Mouse (Mus musculus) kidney, postnatal 36 days (tissue): ENCODE results near the gene Lrrc8d.

Source experiments
- DNase-seq, 2 experiments: peaks; one replicate each; pipeline ENCODE4 v3.0.0; 2021 to 2022; ENCODE audit warnings: mixed read lengths in 2 of 2

Lrrc8d gene

DNA sequence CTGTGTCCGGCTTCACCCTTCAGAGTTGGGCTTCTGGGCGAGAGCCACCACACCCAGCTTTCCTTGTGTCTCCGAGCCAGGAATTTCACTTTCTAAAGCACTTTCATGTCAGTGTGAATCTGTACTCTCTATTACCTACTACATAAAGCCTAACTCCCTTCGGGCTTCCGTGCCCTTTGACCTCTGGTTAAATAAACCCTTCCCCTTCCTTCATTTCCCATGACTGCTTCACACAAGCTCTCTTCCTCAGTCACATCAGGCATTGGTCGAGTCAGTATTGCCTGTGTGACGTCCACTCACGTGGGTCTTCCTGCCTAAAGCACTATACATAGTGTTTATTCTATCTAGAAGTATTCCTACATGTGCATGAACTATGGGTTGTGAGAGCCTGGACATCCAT is 77.9 kb downstream of the Lrrc8d start:
- DNase-seq = no peak

DNA sequence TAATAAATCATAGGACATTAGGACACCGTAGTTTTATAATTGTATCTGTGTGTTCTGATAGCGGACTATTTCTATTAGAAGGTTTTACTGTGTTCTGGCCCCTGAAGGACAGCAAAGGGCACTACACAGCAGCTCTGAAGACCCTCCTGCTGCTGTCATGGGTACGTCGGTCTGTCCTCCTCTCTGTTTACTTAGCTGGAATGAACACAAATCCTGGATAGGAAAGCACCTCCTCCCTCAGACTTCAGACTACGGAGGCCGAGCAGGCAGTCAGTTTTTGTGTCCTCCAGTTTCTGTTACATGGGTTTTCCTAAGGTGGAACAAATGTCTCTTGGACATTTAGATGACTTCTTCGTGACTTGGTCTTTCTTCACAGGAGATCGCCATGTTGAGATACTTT is 78.4 kb downstream of the Lrrc8d start:
- no peak for DNase-seq

DNA sequence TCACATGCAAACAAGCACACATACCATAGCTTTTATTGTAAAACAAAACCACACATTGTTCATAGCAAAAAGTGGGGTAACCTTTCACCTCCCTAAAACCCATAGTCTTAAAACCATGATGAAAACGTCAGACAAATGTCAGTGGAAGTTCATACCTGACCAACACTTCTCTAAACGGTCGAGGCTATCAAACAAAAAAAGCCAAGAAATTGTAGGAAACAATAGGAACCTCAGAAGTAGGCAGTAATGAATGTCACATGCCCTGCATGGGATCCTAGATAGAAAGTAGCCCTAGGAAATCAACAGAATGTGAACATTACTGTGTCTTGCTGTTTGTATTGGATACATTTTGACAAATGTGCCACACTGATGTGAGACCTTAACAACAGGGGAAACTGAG is 79.0 kb downstream of the Lrrc8d start:
- DNase-seq = no peak

DNA sequence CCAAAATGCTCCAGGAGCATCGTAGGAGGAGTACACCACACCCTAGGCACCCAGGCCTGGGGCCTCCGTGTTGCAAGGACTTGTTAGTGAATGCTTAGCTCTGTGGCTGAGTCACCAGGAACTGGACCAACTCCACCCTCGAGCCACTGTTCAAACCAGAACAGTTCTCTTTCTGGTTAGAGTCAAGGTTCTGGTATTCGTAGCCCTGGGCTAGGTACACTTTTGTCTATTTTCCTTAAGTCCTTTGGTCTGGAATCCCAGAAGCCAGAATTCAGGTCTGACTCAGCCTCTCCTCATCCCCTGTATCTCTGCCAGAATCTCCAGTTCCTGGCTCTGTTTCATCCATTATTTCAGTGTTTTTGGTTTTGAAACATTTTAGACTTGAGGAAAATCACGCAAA is 79.6 kb downstream of the Lrrc8d start:
- no peak for DNase-seq

DNA sequence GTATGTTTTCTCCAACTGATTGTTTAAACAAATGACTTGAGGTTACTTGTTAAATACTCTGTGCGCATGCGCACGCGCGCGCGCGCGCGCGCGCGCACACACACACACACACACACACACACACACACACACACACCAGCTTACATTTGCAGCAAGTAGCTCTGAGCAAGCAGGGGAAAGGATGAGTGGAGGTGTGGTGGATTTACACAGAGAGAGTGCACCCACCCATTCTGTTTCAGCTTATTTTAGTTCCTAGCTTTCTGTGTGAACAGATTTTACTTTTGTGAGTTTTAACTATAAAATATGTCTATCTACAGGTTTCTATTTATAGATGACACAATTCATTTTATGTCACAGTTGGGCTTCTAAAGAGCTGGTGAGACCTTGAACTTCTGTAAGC is 84.1 kb downstream of the Lrrc8d start:
- DNase-seq = no peak

DNA sequence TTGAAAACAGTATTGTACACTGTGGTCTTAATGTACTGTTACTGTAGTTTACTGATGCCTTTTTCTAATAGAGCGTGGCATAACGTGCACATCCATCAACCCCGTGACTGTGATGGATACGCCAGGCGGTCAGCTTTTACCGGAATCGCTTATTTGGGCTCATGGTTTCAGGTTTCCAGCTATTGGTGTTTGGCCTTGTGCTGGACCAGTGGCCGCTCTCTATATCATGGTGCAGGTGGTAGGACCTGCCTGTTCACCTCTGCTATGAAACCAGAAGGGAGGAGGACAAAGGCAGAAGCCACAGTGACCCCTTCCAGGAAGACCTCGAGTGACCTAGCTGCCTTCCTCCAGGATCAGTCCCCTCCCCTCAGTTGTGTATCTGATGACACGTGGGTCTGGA is 85.0 kb downstream of the Lrrc8d start:
- no peak for DNase-seq

DNA sequence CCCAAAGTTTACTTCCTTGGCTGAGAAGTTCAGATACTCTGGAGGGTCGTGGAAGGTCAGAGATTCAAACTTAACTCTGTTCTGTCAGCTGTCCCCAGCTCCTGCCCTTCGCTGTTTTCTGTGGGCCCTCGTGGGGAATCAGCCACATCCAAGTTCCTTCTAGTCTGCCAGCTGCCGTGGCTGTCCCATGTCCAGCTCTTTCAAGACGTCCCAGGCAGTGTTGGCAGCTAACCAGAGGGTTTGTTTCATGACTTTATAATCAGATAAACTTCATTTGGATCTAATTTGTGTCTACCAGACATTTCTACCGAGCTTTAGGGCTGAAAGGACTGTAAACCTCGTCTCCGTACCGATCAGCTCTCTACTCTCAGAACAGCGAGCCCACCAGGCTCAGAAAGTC is 87.8 kb downstream of the Lrrc8d start:
- peak in 1 of 2 experiments; percentile 56 for DNase-seq

DNA sequence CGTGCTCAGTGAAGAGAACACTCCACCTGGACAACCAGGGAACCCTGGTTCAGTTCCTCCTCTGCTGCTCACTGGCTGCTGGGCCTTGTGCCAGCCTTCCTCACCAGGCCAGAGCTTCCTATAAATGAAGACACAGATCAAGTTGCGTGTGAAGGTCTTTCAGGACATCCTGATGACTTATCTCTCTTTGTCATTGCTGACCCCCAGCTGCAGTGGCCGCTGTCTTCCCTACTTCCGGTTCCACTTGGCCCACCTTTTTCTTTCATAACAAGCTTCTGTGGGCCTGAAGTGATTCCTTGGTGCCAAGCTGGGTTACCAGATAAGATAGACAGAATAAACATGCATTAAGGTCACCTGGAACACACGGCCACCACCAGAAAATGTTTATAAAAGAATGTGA is 90.0 kb downstream of the Lrrc8d start:
- peak; percentile 47 to 69 for DNase-seq

DNA sequence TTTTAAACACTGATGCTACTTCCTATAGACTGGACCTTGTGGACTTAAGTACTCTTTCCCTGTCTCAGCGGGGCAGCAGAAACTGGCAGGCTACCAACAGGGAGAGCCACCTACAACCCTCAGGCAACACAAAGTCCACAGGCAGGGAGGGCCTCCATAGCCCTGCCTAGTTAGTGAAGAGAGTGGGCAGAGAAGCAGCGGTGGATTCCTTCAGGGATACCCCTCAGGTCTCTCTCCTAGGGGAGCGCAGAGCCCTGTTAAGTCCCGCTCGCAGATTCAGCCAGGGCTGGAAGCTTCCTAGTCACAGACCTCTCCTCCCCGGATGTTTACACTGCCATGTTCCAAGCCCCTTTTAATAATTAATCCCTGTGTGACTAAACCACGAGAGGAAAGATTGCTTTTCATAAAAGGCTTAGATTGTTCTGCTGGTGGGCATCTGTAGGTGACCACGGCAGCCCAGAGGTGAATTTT is 92.6 kb downstream of the Lrrc8d start:
- peak; percentile 79 to 83 for DNase-seq

DNA sequence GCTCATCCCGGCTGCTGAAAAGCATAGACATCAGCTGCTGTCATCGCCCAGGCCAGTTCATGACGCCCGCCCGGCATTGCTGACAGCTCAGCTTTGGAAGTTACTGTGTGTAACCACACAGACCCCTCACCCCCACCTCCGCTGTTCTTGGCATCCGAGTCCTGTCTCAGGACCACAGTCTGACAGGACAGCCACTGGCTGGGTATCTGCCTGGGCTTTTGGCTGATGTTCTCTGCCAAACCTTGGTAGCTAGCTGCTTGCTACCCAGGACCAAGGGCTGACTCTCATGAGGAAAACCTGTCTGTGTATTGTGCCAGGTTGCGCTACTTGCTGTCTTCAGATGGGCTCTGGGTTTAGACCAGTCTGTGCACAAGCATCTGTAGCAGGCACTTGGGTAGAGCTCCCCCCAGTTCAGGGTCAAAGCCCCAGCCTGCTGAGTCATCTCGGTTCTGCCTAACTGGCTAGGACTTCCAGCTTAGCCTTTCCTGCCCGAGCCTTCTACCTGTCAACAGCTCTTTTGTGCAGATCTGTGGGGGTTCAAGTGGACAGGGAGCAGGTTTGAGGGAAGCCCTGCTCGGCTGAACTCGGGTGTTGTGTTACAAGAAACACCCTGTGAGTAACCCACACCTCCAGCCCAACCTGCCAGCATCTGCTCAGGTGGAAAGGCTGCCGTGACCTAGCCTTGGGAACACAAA is 93.2 kb downstream of the Lrrc8d start:
- peak; percentile 85 to 93 for DNase-seq

DNA sequence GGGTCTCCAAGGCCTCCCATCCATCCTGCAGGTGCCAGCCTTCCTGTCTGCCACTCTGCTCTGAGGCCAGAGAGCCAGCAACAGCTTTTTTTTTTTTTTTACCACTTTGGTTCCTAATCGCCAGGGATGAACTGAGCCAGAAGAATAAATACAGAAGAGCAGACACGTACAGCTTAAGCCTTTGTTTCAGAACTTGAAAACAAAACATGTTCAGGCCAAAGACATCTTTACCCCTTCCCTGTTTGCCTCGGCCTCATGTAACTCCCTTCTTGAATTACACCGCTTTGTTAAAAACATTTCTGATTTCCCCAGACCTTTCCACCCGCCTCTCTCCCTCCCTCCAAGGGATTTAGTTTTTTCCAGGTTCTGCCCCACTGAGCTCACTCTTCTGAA is 93.8 kb downstream of the Lrrc8d start:
- DNase-seq = no peak

DNA sequence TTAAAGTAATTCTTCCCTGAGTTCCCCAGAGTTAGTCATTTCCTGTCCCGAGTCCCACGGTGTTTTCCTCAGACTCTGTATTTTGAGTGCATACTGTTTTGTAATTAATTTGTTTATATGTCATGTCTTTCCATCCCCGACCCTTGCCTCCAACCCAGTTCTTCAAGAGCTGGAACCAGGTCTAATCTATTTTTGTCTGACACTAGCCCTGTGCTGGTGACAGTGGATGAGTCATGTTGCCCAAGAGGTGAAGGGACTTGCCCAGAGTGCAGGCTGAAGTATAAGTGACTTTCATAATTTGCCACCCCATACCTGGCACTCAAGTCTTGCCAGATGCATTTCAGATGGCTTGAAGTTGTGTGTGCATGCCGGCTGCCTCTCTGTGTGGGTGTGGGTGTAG is 98.7 kb downstream of the Lrrc8d start:
- DNase-seq = no peak

DNA sequence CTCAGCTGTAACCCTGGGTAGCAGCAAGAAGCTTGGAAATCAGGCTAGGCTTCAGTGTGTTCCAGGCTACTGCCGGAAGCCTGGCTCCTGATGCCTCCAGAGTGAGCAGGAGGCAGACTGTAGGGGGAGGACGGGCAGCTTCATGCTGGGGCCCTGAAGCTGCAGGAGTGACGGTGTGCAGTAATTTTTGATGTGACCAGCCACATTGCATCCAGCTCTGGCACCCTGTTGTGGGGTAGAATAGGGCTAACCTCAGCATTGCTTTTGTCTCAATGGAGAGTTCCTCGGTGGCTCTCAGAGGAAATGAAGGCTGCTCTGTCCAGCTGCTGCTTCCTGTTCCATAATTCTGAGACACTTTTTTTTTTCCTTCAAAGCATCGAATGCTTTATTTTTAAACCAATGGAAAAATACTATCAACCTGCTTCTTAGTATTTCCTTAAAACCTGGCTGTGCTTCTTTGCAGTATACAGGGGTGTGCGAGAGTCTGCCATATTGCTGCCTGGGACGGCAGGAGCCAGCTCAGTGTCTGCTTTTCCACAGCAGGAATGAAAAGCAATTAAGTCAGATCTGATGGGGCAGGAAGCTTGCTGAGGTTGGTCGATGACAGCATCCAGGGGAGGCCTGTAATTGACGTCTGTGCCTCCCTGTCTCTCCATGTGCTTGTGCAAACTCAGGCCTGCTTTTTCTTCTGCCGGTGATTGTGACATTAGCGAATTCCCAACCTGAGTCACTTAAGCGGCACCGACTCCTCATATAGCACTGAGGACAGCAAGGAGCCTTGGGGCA is 100.3 kb downstream of the Lrrc8d start:
- peak in 1 of 2 experiments; percentile 50 for DNase-seq

DNA sequence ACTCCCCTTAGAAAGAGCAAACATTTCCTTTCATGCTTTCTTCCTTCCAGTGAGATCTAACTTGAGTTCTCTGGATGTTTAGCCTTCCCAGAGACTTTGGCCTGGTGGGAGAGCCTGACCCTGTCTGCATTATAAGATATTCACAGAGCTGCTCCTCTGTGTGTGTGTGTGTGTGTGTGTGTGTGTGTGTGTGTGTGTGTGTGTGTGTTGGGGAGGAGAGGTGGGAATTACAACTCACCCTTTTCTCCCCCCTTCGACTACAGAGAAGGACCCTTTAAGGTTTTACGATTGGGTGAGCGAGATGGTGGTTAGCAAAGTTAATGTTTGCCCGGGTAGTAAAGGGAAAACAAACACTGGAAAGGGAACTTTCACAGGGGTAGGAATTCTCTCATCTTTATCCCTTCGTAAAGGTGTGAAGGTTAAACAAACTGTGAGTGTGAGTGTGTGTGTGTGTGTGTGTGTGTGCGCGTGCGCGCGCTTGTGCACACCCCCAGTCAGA is 101.3 kb downstream of the Lrrc8d start:
- DNase-seq = peak; percentile 51 to 64

DNA sequence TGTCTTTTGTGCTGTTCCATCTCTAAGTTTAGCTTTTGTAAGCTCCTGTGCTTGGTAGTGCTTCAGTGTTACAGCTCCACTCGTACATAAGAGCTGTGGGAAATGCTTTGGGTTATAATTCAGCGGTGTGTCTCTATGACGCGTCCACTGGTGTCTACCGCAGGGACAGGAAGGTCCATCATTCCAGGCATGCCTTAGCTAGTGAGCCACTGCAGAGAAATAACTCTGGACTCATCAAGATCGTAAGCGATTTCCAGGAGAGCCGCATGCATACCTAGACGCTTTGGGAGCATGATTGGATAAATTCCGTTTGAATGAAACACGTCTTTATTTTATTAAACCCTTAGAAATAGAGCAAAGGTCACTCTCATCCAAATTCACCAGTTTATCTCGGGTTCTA is 106.2 kb downstream of the Lrrc8d start:
- no peak for DNase-seq

DNA sequence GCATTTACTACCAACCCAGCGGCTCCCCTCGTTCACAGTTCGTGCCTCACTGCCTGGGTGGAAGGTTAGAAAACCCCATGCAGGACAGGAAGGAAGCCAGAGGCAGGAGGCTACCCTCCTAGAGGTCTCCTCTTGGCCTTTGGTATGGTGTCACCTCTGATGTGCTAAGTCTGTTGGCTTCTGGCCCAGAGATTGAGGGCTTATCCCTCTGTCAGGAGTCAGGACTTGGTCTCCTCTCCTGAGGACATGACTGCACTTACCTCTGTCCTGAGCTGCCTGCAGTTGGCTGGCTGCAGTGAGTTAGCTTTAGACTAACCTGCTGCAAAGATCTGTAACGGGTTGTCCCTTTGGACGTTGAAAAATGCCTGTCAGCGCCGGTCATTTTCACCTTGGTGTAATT is 107.7 kb downstream of the Lrrc8d start:
- peak; percentile 67 to 70 for DNase-seq

DNA sequence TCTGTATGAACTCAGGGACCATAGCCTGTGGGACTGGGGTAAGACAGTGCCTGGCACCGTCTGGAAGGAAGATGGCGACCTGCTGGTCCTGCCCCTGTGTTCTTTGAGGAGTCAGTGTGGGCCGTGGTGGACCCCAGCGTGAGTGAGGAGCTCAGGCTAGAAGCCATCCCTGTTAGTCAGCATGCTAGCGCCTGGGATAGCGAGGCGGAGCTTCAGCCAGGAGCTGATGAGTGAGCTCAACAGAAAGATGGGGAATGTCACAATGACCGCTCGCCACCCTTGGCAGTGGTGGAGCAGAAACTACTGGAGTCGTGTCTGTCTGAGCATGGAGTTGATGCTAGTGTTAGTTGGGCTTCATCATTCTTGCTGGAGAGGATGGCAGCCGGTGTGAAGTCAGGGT is 109.3 kb downstream of the Lrrc8d start:
- DNase-seq = no peak

DNA sequence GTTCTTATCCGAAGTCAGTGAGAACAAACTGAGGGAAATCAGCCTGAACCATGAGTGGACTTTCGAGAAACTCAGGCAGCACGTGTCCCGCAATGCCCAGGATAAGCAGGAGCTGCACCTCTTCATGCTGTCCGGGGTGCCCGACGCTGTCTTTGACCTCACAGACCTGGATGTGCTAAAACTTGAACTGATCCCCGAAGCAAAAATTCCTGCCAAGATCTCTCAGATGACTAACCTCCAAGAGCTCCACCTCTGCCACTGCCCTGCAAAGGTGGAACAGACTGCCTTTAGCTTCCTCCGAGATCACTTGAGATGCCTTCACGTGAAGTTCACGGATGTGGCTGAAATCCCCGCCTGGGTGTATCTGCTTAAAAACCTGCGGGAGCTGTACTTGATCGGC is 113.3 kb downstream of the Lrrc8d start:
- peak; percentile 57 to 67 for DNase-seq

DNA sequence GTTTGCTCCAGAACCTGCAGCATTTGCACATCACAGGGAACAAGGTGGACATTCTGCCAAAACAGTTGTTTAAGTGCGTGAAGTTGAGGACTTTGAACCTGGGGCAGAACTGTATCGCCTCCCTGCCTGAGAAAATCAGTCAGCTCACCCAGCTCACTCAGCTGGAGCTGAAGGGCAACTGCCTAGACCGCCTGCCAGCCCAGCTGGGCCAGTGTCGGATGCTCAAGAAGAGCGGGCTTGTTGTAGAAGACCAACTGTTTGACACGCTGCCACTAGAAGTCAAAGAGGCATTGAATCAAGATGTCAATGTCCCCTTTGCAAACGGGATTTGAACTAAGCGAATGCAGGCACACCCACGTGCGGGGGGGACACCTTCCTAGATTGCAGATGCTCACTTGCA is 114.2 kb downstream of the Lrrc8d start:
- DNase-seq = peak; percentile 76 to 79

DNA sequence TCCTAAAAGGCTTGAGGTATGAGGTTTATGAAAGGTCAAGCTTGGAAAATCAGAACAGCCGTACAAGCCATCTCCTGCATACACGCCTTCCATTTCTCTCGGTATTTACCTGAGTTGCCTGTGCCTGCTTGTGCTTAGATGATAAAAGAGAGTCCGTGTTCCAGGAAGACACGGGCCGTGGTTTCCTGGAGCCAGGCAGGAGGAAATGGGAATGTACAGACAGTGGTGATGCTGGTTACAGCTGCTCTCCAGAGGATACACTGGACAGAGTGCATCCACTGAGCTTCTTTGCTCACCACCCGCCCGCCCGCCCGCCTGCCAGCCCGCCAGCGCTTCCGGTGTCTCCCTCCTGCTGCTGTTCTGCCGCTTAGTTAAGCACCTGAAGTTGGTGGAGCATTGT is 116.3 kb downstream of the Lrrc8d start:
- DNase-seq = no peak

DNA sequence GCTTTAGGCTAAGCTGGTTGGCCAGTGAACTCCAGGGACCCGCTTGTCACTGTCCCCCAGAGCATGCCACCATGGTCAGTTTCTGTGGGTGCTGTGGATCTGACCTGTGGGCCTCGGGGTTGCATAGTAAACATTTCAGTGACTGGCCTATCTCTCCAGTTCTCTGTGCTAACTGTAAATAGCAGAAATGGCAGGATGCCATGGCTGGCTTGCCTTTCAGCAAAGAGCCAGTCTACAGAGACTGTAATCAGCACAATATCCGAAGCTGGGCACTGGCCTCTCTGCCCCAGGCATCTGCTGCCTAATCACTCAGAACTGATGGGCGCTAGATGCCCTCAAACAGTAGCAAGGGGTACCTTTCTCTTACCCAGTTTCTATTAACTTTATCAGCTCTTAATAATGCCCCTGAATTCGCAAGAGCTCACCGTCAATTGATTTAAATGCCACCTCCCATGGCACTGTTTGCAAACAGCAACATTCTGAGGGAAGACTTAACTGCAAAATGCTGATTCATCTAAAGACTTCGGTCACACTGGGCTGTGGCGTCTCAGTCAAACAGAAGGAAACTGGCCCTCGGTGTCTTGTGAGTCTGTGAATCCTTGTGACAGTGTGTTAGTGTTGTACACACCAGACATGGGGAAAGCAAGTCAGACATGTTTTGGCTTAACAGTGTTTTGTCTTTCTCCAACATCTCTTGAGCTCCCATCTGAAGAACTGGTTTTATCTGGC is 117.6 kb downstream of the Lrrc8d start:
- peak; percentile 77 to 81 for DNase-seq

DNA sequence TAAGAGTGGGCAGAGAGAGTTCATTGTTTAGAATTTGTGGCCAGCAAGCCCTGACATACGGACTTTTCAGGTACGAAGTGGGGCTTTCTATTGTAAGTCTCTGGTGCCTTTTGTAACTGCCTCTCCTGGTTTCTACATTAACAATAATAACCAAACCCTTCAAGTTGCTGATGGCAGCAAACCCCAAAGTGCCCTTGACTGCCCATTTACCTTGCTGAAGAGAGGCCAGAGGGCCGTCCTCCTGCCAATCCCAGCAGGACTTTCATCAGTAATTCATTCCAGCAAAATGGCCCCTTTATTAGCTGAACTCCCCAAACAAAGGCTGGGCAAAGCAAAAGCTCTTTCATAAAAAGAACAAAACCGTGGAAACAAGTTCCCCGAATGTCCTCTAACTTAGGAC is 118.6 kb downstream of the Lrrc8d start:
- peak; percentile 62 to 66 for DNase-seq

DNA sequence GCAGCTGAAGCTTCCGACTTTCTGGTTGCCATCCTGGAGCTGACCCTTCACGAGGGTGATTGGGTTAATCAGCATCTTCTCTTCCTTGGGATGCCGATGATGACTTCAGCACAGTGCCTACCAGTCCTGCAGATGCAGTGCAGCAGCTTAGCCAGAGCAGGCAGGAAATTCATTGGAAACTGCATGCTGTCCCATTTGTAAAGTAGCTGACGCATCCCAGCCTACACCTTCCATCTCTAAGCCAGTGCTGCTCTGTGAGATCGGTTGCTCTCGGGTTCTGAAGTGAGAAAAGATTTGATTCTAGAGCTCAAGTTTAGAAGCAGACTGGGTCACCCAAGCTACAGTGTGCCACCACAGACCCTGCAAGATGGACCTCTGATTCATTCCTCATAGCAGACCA is 121.6 kb downstream of the Lrrc8d start:
- DNase-seq = no peak
